Mouse (Mus musculus): ENCODE measurements around the gene Bcl11b.

DNA sequence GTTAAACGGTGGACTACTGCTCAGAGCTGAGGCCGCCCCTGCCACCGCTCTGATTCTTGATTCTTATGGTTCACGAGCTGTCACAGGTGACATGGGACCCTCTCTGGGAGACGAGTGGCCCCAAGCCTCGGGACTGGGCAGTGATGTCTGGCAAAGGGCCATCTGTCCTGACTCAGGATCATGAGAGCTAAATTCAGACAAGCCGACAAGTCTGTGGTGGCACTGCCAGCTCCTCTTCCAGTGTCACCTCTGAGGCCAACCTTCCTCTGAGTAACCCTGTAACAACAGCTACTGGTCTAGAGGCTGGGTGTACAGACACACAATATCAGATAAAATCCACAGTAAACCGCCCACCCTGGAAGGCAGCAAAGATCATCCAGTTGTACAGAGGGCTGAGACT is 20.2 kb downstream of the Bcl11b start:
- no peak for TF ChIP-seq CTCF (IDR thresholded peaks at IDR 0.05; ENCODE audit: extremely low read depth, insufficient read length, insufficient replicate concordance, low read depth, low read length)
- TF ChIP-seq POLR2A (IDR thresholded peaks at IDR 0.05; ENCODE audit: low read depth, low read length) = no peak

All from small intestine, adult 2 months (tissue).